Mouse (Mus musculus): ENCODE measurements around the gene Arhgef38. TPM values are rescaled to one million over a fixed set of nuclear protein-coding genes. Genes with fewer than 3 reads are reported as not detected.

Gene Arhgef38
- polyA plus RNA-seq, 1 experiment from 2014 or later, result not detected

DNA sequence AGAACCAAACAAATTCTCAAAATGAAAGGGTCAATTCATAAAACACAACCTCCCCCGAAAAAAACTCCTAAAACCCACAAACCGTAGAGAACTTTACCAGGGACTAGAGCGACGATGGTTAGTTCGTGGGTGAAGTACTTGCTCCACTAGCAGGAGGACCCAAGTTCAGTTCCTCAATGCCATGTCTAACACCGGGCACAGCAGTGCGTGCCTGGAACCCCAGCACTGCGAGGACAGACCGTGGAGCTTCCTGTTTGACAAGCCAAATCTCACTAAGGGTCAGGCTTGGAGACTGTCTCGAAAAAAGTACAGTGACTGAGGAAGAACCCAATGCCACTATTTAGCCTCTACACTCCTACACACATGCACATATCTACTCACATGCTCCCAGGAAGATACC, 159.2 kb downstream of the Arhgef38 start:
- no peak overlapping the region for H3K4me3 ChIP-seq (ENCODE audit: low read depth, low read length)
- 76% methylated on average over 10 of the region's 10 CpGs for WGBS
- DNase-seq (ENCODE audit: low spot score), result no peak
- ATAC-seq (replicated peaks; ENCODE audit: low FRiP score), result no peak
- no peak overlapping the region for H3K27ac ChIP-seq (ENCODE audit: low read depth, low read length)
- no peaks in the 10 kb centered on the region for H3K4me1 ChIP-seq (replicated peaks; ENCODE audit: control insufficient read depth, insufficient read depth, low read length)
- no peaks in the 10 kb centered on the region for H3K9me3 ChIP-seq (ENCODE audit: control insufficient read depth, low read length)
- H3K9ac ChIP-seq (ENCODE audit: low read depth, low read length), result no peak overlapping the region
- peaks cover 8% of the 10 kb centered on the region; the same call in 1 of the 2 replicates for H3K36me3 ChIP-seq (ENCODE audit: control insufficient read depth, insufficient read depth, low read length)
- no peaks in the 10 kb centered on the region for H3K27me3 ChIP-seq (replicated peaks; ENCODE audit: control insufficient read depth, insufficient read depth, low read length)
- H3K4me2 ChIP-seq, result no peak overlapping the region

Other genes starting within 250 kb of the Arhgef38 start
- 17.6 and 19.0 TPM in 2 replicates for gene Ints12, start 143.1 kb downstream of the Arhgef38 start, polyA plus RNA-seq (2014; fragmentation: Nextera tagmentation; extraction: Ambion mirVana)
- gene Gstcd, start 142.9 kb downstream of the Arhgef38 start, polyA plus RNA-seq (2014; fragmentation: Nextera tagmentation; extraction: Ambion mirVana), result 8.4 and 9.0 TPM in 2 replicates
- 102 and 107 TPM in 2 replicates for gene Ppa2, start 75.2 kb upstream of the Arhgef38 start, polyA plus RNA-seq (2014; fragmentation: Nextera tagmentation; extraction: Ambion mirVana)